ENCODE assay signal across 7 mouse cellular contexts in the genomic region with DNA sequence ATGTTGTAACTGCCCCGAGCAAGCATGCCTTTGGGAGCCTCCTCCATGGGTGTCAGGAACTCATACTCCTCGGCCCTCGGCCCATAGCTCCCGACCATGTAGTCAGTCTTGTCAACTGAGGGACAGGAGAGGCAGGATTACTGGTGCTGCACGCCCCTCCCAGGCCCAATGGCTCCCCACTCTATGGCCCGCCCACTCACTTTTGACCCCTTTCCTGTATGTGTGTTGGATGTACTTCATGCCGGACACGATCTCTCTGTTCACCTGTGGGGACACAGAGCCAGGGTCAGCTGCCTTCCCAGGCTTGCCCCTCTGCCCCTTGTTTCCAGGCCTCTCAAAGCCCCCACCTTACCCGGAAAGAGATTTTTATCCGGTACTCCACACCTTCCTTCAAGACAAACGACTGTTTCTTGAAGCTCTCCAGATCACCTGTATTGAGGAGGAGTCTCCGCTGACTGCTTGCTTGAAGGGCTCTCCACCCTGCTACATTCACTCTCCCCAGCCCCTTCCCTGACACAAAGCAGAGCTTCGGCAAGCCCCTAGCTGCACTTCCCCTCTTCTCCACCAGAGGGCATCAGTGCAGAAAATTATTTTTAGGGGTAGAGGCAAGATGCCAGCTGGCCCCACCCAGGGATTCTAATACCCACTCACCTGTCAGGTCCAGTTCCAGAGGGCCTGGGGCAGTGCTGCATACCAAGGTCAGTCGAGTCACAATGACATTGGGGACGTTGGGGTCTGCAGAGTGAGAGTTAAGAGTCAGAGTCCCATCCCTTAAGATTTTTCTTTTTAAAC. TPM values are rescaled to one million over a fixed set of nuclear protein-coding genes. Genes with fewer than 3 reads are reported as not detected.
DNase-seq lines count a peak whose midpoint lies in the region; ATAC-seq and TF ChIP-seq lines count a peak whose summit lies in the region.

No protein-coding gene starts in this region.

- DNase-seq in WW6 (ENCODE audit: low read depth, low spot score): peak; percentile 68
- DNase-seq in cerebellum, adult 8-10 months: peak; percentile 81
- DNase-seq in forebrain, postnatal 0 days: peak; percentile 86
- DNase-seq in left cerebral cortex, postnatal 14 days (ENCODE audit: low spot score in 2 of 2): peak; percentile 68 to 79
- DNase-seq in skeletal muscle tissue, adult 2 months (ENCODE audit: low read depth, low spot score): peak; percentile 61

- peaks cover 9% of the 10 kb centered on the region for H3K4me1 ChIP-seq in forebrain, postnatal 0 days (ENCODE audit: insufficient read depth)
- peaks cover 34% of the 10 kb centered on the region for H3K4me1 ChIP-seq in hindbrain, embryonic 13.5 days (replicated peaks)
- H3K4me1 ChIP-seq in megakaryocyte, embryonic 14.5 days: peaks cover 73% of the 10 kb centered on the region

- H3K9ac ChIP-seq in forebrain, postnatal 0 days: peak overlapping the region; percentile 90
- peak overlapping the region; percentile 97 for H3K9ac ChIP-seq in hindbrain, embryonic 13.5 days

- H3K27ac ChIP-seq in forebrain, postnatal 0 days (ENCODE audit: low read depth, low read length): peak overlapping the region; percentile 98
- peak overlapping the region; percentile 98 for H3K27ac ChIP-seq in hindbrain, embryonic 13.5 days

- ATAC-seq in forebrain, postnatal 0 days: no peak
- no peak for ATAC-seq in hindbrain, embryonic 13.5 days (ENCODE audit: low FRiP score)

- TF ChIP-seq CTCF in forebrain, postnatal 0 days (IDR thresholded peaks at IDR 0.05; ENCODE audit: low read depth): peak; percentile 94

- peak overlapping the region; percentile 93 for H3K4me3 ChIP-seq in forebrain, postnatal 0 days (ENCODE audit: low read depth, low read length)
- peak overlapping the region; percentile 92 for H3K4me3 ChIP-seq in hindbrain, embryonic 13.5 days
- H3K4me3 ChIP-seq in megakaryocyte, embryonic 14.5 days (replicated peaks): peak overlapping the region; percentile 98

- no peaks in the 10 kb centered on the region for H3K27me3 ChIP-seq in forebrain, postnatal 0 days (ENCODE audit: insufficient read depth, low read length)
- no peaks in the 10 kb centered on the region for H3K27me3 ChIP-seq in hindbrain, embryonic 13.5 days
- no peaks in the 10 kb centered on the region for H3K27me3 ChIP-seq in megakaryocyte, embryonic 14.5 days (replicated peaks)

- WGBS in forebrain, postnatal 0 days: 63% methylated on average over 15 of the region's 15 CpGs
- 64% methylated on average over 15 of the region's 15 CpGs for WGBS in hindbrain, embryonic 13.5 days

- no peaks in the 10 kb centered on the region for H3K9me3 ChIP-seq in forebrain, postnatal 0 days (ENCODE audit: low read length)
- peaks cover 4% of the 10 kb centered on the region; the same call in 1 of the 2 replicates for H3K9me3 ChIP-seq in hindbrain, embryonic 13.5 days
- H3K9me3 ChIP-seq in megakaryocyte, embryonic 14.5 days: no peaks in the 10 kb centered on the region

- H3K36me3 ChIP-seq in forebrain, postnatal 0 days (ENCODE audit: insufficient read depth): peaks cover 26% of the 10 kb centered on the region
- peaks cover 34% of the 10 kb centered on the region for H3K36me3 ChIP-seq in hindbrain, embryonic 13.5 days
- peaks cover 51% of the 10 kb centered on the region for H3K36me3 ChIP-seq in megakaryocyte, embryonic 14.5 days (replicated peaks; ENCODE audit: low read length)

- intact Hi-C loops in left cerebral cortex, postnatal 14 days (cut with DNase I): no loop called here

- peak overlapping the region; percentile 94 for H3K4me2 ChIP-seq in forebrain, postnatal 0 days (ENCODE audit: low read depth)
- H3K4me2 ChIP-seq in hindbrain, embryonic 13.5 days: peak overlapping the region; percentile 95

RNA-seq across cellular contexts. Expression of a gene that starts 1.9 kb away (rescaled TPM):
- 214 and 237 TPM in 2 replicates for total RNA-seq in forebrain, postnatal 0 days (2014; rRNA removed)
- 416 and 435 TPM in 2 replicates for polyA plus RNA-seq in forebrain, postnatal 0 days (2015; fragmentation: Nextera tagmentation; extraction: Ambion mirVana)
- polyA plus RNA-seq in hindbrain, embryonic 13.5 days (2015; fragmentation: Nextera tagmentation; extraction: Ambion mirVana): 471 and 481 TPM in 2 replicates
- 100 to 1,000 TPM; 397 to 401 TPM for total RNA-seq in left cerebral cortex, postnatal 14 days (2021)
- polyA plus RNA-seq in megakaryocyte, embryonic 14.5 days (2012; ENCODE audit: insufficient read depth, low replicate concordance): 1,582 and 1,923 TPM in 2 replicates

RNA-seq across cellular contexts. Expression of a gene that starts 6.5 kb away (rescaled TPM):
- total RNA-seq in forebrain, postnatal 0 days (2014; rRNA removed): 162 and 174 TPM in 2 replicates
- 208 and 218 TPM in 2 replicates for polyA plus RNA-seq in forebrain, postnatal 0 days (2015; fragmentation: Nextera tagmentation; extraction: Ambion mirVana)
- polyA plus RNA-seq in hindbrain, embryonic 13.5 days (2015; fragmentation: Nextera tagmentation; extraction: Ambion mirVana): 289 and 294 TPM in 2 replicates
- 100 to 1,000 TPM; 125 to 127 TPM for total RNA-seq in left cerebral cortex, postnatal 14 days (2021)
- polyA plus RNA-seq in megakaryocyte, embryonic 14.5 days (2012; ENCODE audit: insufficient read depth, low replicate concordance): 1,223 and 1,872 TPM in 2 replicates

RNA-seq across cellular contexts. Expression of a gene that starts 18.7 kb away (rescaled TPM):
- total RNA-seq in forebrain, postnatal 0 days (2014; rRNA removed): 99.8 and 111 TPM in 2 replicates
- polyA plus RNA-seq in forebrain, postnatal 0 days (2015; fragmentation: Nextera tagmentation; extraction: Ambion mirVana): 207 and 238 TPM in 2 replicates
- polyA plus RNA-seq in hindbrain, embryonic 13.5 days (2015; fragmentation: Nextera tagmentation; extraction: Ambion mirVana): 267 and 290 TPM in 2 replicates
- 10 to 100 TPM; 65.4 to 72.9 TPM for total RNA-seq in left cerebral cortex, postnatal 14 days (2021)
- polyA plus RNA-seq in megakaryocyte, embryonic 14.5 days (2012; ENCODE audit: insufficient read depth, low replicate concordance): 25.9 and 253 TPM in 2 replicates

RNA-seq across cellular contexts. Expression of a gene that starts 18.7 kb away (rescaled TPM):
- total RNA-seq in forebrain, postnatal 0 days (2014; rRNA removed): 54.2 and 64.2 TPM in 2 replicates
- polyA plus RNA-seq in forebrain, postnatal 0 days (2015; fragmentation: Nextera tagmentation; extraction: Ambion mirVana): 207 and 226 TPM in 2 replicates
- 179 and 192 TPM in 2 replicates for polyA plus RNA-seq in hindbrain, embryonic 13.5 days (2015; fragmentation: Nextera tagmentation; extraction: Ambion mirVana)
- total RNA-seq in left cerebral cortex, postnatal 14 days (2021): 100 to 1,000 TPM in 1 of 2 experiments, 10 to 100 TPM in 1; 99.6 to 100 TPM
- 247 and 315 TPM in 2 replicates for polyA plus RNA-seq in megakaryocyte, embryonic 14.5 days (2012; ENCODE audit: insufficient read depth, low replicate concordance)

RNA-seq across cellular contexts. Expression of a gene that starts 28.6 kb away (rescaled TPM):
- not detected in 2 replicates for total RNA-seq in forebrain, postnatal 0 days (2014; rRNA removed)
- polyA plus RNA-seq in forebrain, postnatal 0 days (2015; fragmentation: Nextera tagmentation; extraction: Ambion mirVana): not detected in 2 replicates
- polyA plus RNA-seq in hindbrain, embryonic 13.5 days (2015; fragmentation: Nextera tagmentation; extraction: Ambion mirVana): not detected in 2 replicates
- total RNA-seq in left cerebral cortex, postnatal 14 days (2021): not detected
- polyA plus RNA-seq in megakaryocyte, embryonic 14.5 days (2012; ENCODE audit: insufficient read depth, low replicate concordance): 0.25 TPM in 1 of 2 replicates, not detected in the other
